Mouse (Mus musculus) spleen, adult 2 months (tissue): Measurements from ENCODE around the gene Phyh.

Experiments used
- CTCF ChIP-seq: fragments of 200-500 bp; IDR thresholded peaks from 2 replicates; pipeline ENCODE4 v1.5.1; 2011; ENCODE audit warnings: mild to moderate bottlenecking, inconsistent platforms; ENCODE audit not compliant: insufficient read depth, insufficient read length, insufficient replicate concordance; ENCODE audit errors: extremely low read depth
- POLR2A ChIP-seq: fragments of 200-500 bp; IDR thresholded peaks from 2 replicates; pipeline ENCODE4 v1.6.1; 2011; ENCODE audit warnings: low read depth, low read length, inconsistent platforms

GRCm38 (mm10) chr2:4940861-4941260 lies 22.0 kb downstream of the Phyh start:
- TF ChIP-seq POLR2A (no peak), CTCF (no peak)
